ENCODE assay signal across 8 mouse cellular contexts in genomic region chr5:127243611-127244010, GRCm38 (mm10). TPM values are rescaled to one million over a fixed set of nuclear protein-coding genes. Genes with fewer than 3 reads are reported as not detected.
DNase-seq lines count a peak whose midpoint lies in the region; ATAC-seq and TF ChIP-seq lines count a peak whose summit lies in the region.

No protein-coding gene starts in this region.

- no peaks in the 10 kb centered on the region for H3K36me3 ChIP-seq in liver, embryonic 11.5 days (ENCODE audit: control insufficient read depth, insufficient read depth, low read length)
- H3K36me3 ChIP-seq in liver, postnatal 0 days (replicated peaks; ENCODE audit: insufficient read depth, low read length), result no peaks in the 10 kb centered on the region
- H3K36me3 ChIP-seq in hindbrain, embryonic 13.5 days, result no peaks in the 10 kb centered on the region
- no peaks in the 10 kb centered on the region for H3K36me3 ChIP-seq in neural tube, embryonic 12.5 days

- no peak for TF ChIP-seq CTCF in liver, postnatal 0 days (IDR thresholded peaks at IDR 0.05; ENCODE audit: low read depth)

- H3K4me3 ChIP-seq in liver, embryonic 11.5 days (ENCODE audit: low read depth, low read length), result peak overlapping the region; percentile 54
- H3K4me3 ChIP-seq in liver, postnatal 0 days (ENCODE audit: low read depth, low read length), result no peak overlapping the region
- peak overlapping the region; percentile 63 for H3K4me3 ChIP-seq in hindbrain, embryonic 13.5 days
- peak overlapping the region; percentile 69 for H3K4me3 ChIP-seq in neural tube, embryonic 12.5 days

- WGBS in liver, embryonic 11.5 days, result 11% methylated on average over 13 of the region's 13 CpGs
- WGBS in liver, postnatal 0 days (ENCODE audit: insufficient replicate concordance), result 10% methylated on average over 13 of the region's 13 CpGs
- 7% methylated on average over 13 of the region's 13 CpGs for WGBS in hindbrain, embryonic 13.5 days
- WGBS in neural tube, embryonic 12.5 days, result 7% methylated on average over 13 of the region's 13 CpGs

- H3K27ac ChIP-seq in liver, embryonic 11.5 days (ENCODE audit: low read depth, low read length), result no peak overlapping the region
- H3K27ac ChIP-seq in liver, postnatal 0 days (ENCODE audit: low read depth), result no peak overlapping the region
- no peak overlapping the region for H3K27ac ChIP-seq in hindbrain, embryonic 13.5 days
- no peak overlapping the region for H3K27ac ChIP-seq in neural tube, embryonic 12.5 days

- ATAC-seq in liver, embryonic 11.5 days (replicated peaks; ENCODE audit: low FRiP score), result no peak
- no peak for ATAC-seq in liver, postnatal 0 days
- no peak for ATAC-seq in hindbrain, embryonic 13.5 days (ENCODE audit: low FRiP score)
- no peak for ATAC-seq in neural tube, embryonic 12.5 days (ENCODE audit: low FRiP score, low read depth)

- no peaks in the 10 kb centered on the region; the same call in 1 of the 2 replicates for H3K4me1 ChIP-seq in liver, embryonic 11.5 days (replicated peaks; ENCODE audit: control insufficient read depth, insufficient read depth, low read length)
- no peaks in the 10 kb centered on the region for H3K4me1 ChIP-seq in liver, postnatal 0 days (ENCODE audit: insufficient read depth)
- H3K4me1 ChIP-seq in hindbrain, embryonic 13.5 days (replicated peaks), result peaks cover 36% of the 10 kb centered on the region
- H3K4me1 ChIP-seq in neural tube, embryonic 12.5 days, result peaks cover 27% of the 10 kb centered on the region

- no peak for TF ChIP-seq EP300 in liver, postnatal 0 days (IDR thresholded peaks at IDR 0.05; ENCODE audit: low read depth)

- no peak for DNase-seq in liver, embryonic 11.5 days (ENCODE audit: low spot score)
- DNase-seq in liver, postnatal 0 days, result no peak
- peak; percentile 41 for DNase-seq in embryo, embryonic 11 days
- no peak for DNase-seq in layer of hippocampus, postnatal 25 days (ENCODE audit: extremely low spot score in 1 of 2, low spot score in 1 of 2)
- DNase-seq in right cerebral cortex, postnatal 36 days (ENCODE audit: low spot score in 2 of 2), result no peak
- no peak for DNase-seq in kidney, adult 9 months

- H3K9me3 ChIP-seq in liver, embryonic 11.5 days (ENCODE audit: control insufficient read depth, low read length), result no peaks in the 10 kb centered on the region
- H3K9me3 ChIP-seq in liver, postnatal 0 days (ENCODE audit: low read length), result no peaks in the 10 kb centered on the region
- H3K9me3 ChIP-seq in hindbrain, embryonic 13.5 days, result no peaks in the 10 kb centered on the region
- no peaks in the 10 kb centered on the region for H3K9me3 ChIP-seq in neural tube, embryonic 12.5 days

- peaks cover 49% of the 10 kb centered on the region for H3K27me3 ChIP-seq in liver, embryonic 11.5 days (replicated peaks; ENCODE audit: control insufficient read depth, insufficient read depth, low read length)
- peaks cover 58% of the 10 kb centered on the region for H3K27me3 ChIP-seq in liver, postnatal 0 days (ENCODE audit: insufficient read depth, low read length)
- peaks cover 75% of the 10 kb centered on the region for H3K27me3 ChIP-seq in hindbrain, embryonic 13.5 days
- H3K27me3 ChIP-seq in neural tube, embryonic 12.5 days (replicated peaks), result peaks cover 19% of the 10 kb centered on the region

- H3K4me2 ChIP-seq in liver, embryonic 11.5 days, result peak overlapping the region; percentile 38
- H3K4me2 ChIP-seq in liver, postnatal 0 days (ENCODE audit: low read depth, low read length), result no peak overlapping the region
- peak overlapping the region; percentile 74 for H3K4me2 ChIP-seq in hindbrain, embryonic 13.5 days
- peak overlapping the region; percentile 86 for H3K4me2 ChIP-seq in neural tube, embryonic 12.5 days (replicated peaks)

- H3K9ac ChIP-seq in liver, embryonic 11.5 days (ENCODE audit: low read depth, low read length), result no peak overlapping the region
- H3K9ac ChIP-seq in liver, postnatal 0 days (replicated peaks), result no peak overlapping the region
- H3K9ac ChIP-seq in hindbrain, embryonic 13.5 days, result peak overlapping the region; percentile 72
- H3K9ac ChIP-seq in neural tube, embryonic 12.5 days, result peak overlapping the region; percentile 61; the same call in 1 of the 2 replicates

RNA-seq across cellular contexts. Expression of gene Tmem132c, which starts 2.0 kb away (rescaled TPM):
- polyA plus RNA-seq in liver, embryonic 11.5 days (2014; fragmentation: Nextera tagmentation; extraction: Ambion mirVana), result 2.8 and 3.1 TPM in 2 replicates
- 0.02 and 0.04 TPM in 2 replicates for polyA plus RNA-seq in liver, postnatal 0 days (2015; fragmentation: Nextera tagmentation; extraction: Ambion mirVana)
- 11.1 and 11.8 TPM in 2 replicates for polyA plus RNA-seq in hindbrain, embryonic 13.5 days (2015; fragmentation: Nextera tagmentation; extraction: Ambion mirVana)
- 22.1 and 24.5 TPM in 2 replicates for polyA plus RNA-seq in neural tube, embryonic 12.5 days (2016; fragmentation: Nextera tagmentation; extraction: Ambion mirVana)
- total RNA-seq in layer of hippocampus, postnatal 25 days (2021), result 1 to 10 TPM; 3.4 to 4.0 TPM

Comparison
In these comparisons a context has a peak if more than half of its experiments do, and no peak if none do; other contexts are left out.
1. H3K9ac ChIP-seq: peak in hindbrain, embryonic 13.5 days (single experiment) and neural tube, embryonic 12.5 days (single experiment); none in liver, embryonic 11.5 days (single experiment) and liver, postnatal 0 days (single experiment).